Mouse (Mus musculus) heart, embryonic 16.5 days (tissue): ENCODE results near the gene Dgkh. TPM values are rescaled to one million over a fixed set of nuclear protein-coding genes. Genes with fewer than 3 reads are reported as not detected.

Experiments
- ATAC-seq: fragments of 200-750 bp; cut with Nextera tagmentation; replicated peaks from 2 replicates; pipeline ENCODE4 v1.8.0; 2017; ENCODE audit warnings: moderate number of reproducible peaks; ENCODE audit not compliant: insufficient read depth, low FRiP score; ENCODE audit errors: extremely low read depth
- H3K27ac ChIP-seq: fragments of 300-500 bp; sonication (generic); 2 replicates; pipeline ENCODE4 v1.5.1; 2014; ENCODE audit warnings: mild to moderate bottlenecking, low read length, control low read depth, moderate library complexity
- H3K27me3 ChIP-seq: fragments of 300-500 bp; sonication (generic); 2 replicates; pipeline ENCODE4 v1.6.1; 2014; ENCODE audit warnings: low read length, mixed read lengths; ENCODE audit not compliant: control insufficient read depth, insufficient read depth
- H3K36me3 ChIP-seq: fragments of 300-500 bp; sonication (generic); 2 replicates; pipeline ENCODE4 v1.6.1; 2014; ENCODE audit not compliant: control insufficient read depth, insufficient read depth
- H3K4me1 ChIP-seq: fragments of 300-500 bp; sonication (generic); 2 replicates; pipeline ENCODE4 v1.6.1; 2014; ENCODE audit warnings: low read length, mixed read lengths; ENCODE audit not compliant: control insufficient read depth, insufficient read depth
- H3K4me2 ChIP-seq: fragments of 300-500 bp; sonication (generic); 2 replicates; pipeline ENCODE4 v1.6.1; 2014; ENCODE audit warnings: low read depth, mild to moderate bottlenecking, control low read depth, low read length
- H3K4me3 ChIP-seq: fragments of 300-500 bp; sonication (generic); 2 replicates; pipeline ENCODE4 v1.5.1; 2014; ENCODE audit warnings: mild to moderate bottlenecking, control low read depth, low read length
- H3K9ac ChIP-seq: fragments of 300-500 bp; sonication (generic); 2 replicates; pipeline ENCODE4 v1.6.1; 2014; ENCODE audit warnings: low read length, control low read depth
- H3K9me3 ChIP-seq: fragments of 300-500 bp; sonication (generic); replicated peaks from 2 replicates; pipeline ENCODE4 v1.6.1; 2016; ENCODE audit warnings: low read length; ENCODE audit not compliant: control insufficient read depth
- WGBS: fragments of 180-500 bp; shearing (Covaris S2); extraction: QIAGEN DNeasy Blood & Tissue Kit; methylation state at CpG from one replicate; pipeline ENCODE4 v1.1.7; 2014; 5-methylcytosine and 5-hydroxymethylcytosine counted together
- polyA plus RNA-seq: library from polyadenylated mRNA; unstranded; fragments of >200 nt; fragmentation: Nextera tagmentation; extraction: Ambion mirVana; gene quantifications from 2 replicates; pipeline ENCODE4 v1.2.1, GENCODE M21; 2015

Gene Dgkh
- polyA plus RNA-seq, 1 experiment from 2014 or later: 1.1 TPM

- Histone ChIP-seq H3K9ac (peak overlapping the region; percentile 20; the same call in 1 of the 2 replicates), H3K9me3 (no peaks in the 10 kb centered on the region), H3K27me3 (no peaks in the 10 kb centered on the region), H3K4me2 (no peak overlapping the region), H3K4me1 (peaks cover 68% of the 10 kb centered on the region), H3K36me3 (no peaks in the 10 kb centered on the region), H3K27ac (peak overlapping the region; percentile 72), H3K4me3 (no peak overlapping the region)
- WGBS: 54% methylated on average over 8 of the region's 8 CpGs
- ATAC-seq: peak; percentile 33; the same call in 1 of the 2 replicates
Measured at GRCm38 (mm10) chr14:78528461-78529425, 203.8 kb downstream of the Dgkh start.

- no peaks in the 10 kb centered on the region for H3K9me3 ChIP-seq
- H3K27me3 ChIP-seq: no peaks in the 10 kb centered on the region
- H3K4me2 ChIP-seq: no peak overlapping the region
- H3K27ac ChIP-seq: no peak overlapping the region
- H3K36me3 ChIP-seq: no peaks in the 10 kb centered on the region
- no peak for ATAC-seq
- H3K4me1 ChIP-seq: peaks cover 59% of the 10 kb centered on the region
- 79% methylated on average over 6 of the region's 6 CpGs for WGBS
- no peak overlapping the region for H3K9ac ChIP-seq
- no peak overlapping the region for H3K4me3 ChIP-seq
Measured at GRCm38 (mm10) chr14:78526907-78527306, 205.7 kb downstream of the Dgkh start.

- no peak overlapping the region for H3K9ac ChIP-seq
- H3K4me2 ChIP-seq: no peak overlapping the region
- no peak overlapping the region for H3K4me3 ChIP-seq
- 60% methylated on average over 3 of the region's 3 CpGs for WGBS
- no peaks in the 10 kb centered on the region for H3K36me3 ChIP-seq
- no peak overlapping the region for H3K27ac ChIP-seq
- H3K4me1 ChIP-seq: peaks cover 55% of the 10 kb centered on the region
- no peaks in the 10 kb centered on the region for H3K9me3 ChIP-seq
- no peak for ATAC-seq
- no peaks in the 10 kb centered on the region for H3K27me3 ChIP-seq
Measured at GRCm38 (mm10) chr14:78526475-78526874, 206.1 kb downstream of the Dgkh start.

GRCm38 (mm10) chr14:78525611-78526457 lies 206.7 kb downstream of the Dgkh start:
- Histone ChIP-seq H3K9me3 (no peaks in the 10 kb centered on the region), H3K4me1 (peaks cover 51% of the 10 kb centered on the region), H3K4me2 (no peak overlapping the region), H3K36me3 (no peaks in the 10 kb centered on the region), H3K27ac (0 out of 2 replicates have a peak overlapping the region, but pooled peaks have one; percentile 18), H3K27me3 (no peaks in the 10 kb centered on the region), H3K9ac (no peak overlapping the region; the same call in 1 of the 2 replicates), H3K4me3 (no peak overlapping the region)
- peak; percentile 57 for ATAC-seq
- WGBS: 98% methylated on average over 3 of the region's 3 CpGs

GRCm38 (mm10) chr14:78525059-78525458 lies 207.5 kb downstream of the Dgkh start:
- Histone ChIP-seq H3K9ac (no peak overlapping the region; the same call in 1 of the 2 replicates), H3K36me3 (no peaks in the 10 kb centered on the region), H3K27ac (no peak overlapping the region), H3K4me2 (no peak overlapping the region), H3K4me3 (no peak overlapping the region), H3K9me3 (no peaks in the 10 kb centered on the region), H3K27me3 (no peaks in the 10 kb centered on the region), H3K4me1 (peaks cover 47% of the 10 kb centered on the region)
- ATAC-seq: no peak
- WGBS: 85% methylated on average over 2 of the region's 2 CpGs

- H3K9ac ChIP-seq: no peak overlapping the region
- no peak overlapping the region for H3K4me3 ChIP-seq
- H3K36me3 ChIP-seq: peaks cover 37% of the 10 kb centered on the region
- no peaks in the 10 kb centered on the region for H3K9me3 ChIP-seq
- 70% methylated on average over 9 of the region's 9 CpGs for WGBS
- H3K4me2 ChIP-seq: no peak overlapping the region
- peaks cover 12% of the 10 kb centered on the region for H3K4me1 ChIP-seq
- no peak for ATAC-seq
- H3K27me3 ChIP-seq: no peaks in the 10 kb centered on the region
- H3K27ac ChIP-seq: no peak overlapping the region
Measured at GRCm38 (mm10) chr14:78510713-78511112, 221.9 kb downstream of the Dgkh start.

- Histone ChIP-seq H3K9me3 (no peaks in the 10 kb centered on the region), H3K36me3 (peaks cover 36% of the 10 kb centered on the region), H3K4me3 (no peak overlapping the region), H3K27me3 (no peaks in the 10 kb centered on the region), H3K27ac (no peak overlapping the region), H3K9ac (no peak overlapping the region), H3K4me1 (peaks cover 12% of the 10 kb centered on the region), H3K4me2 (no peak overlapping the region)
- no peak for ATAC-seq
- WGBS: 84% methylated on average over 6 of the region's 6 CpGs
Measured at GRCm38 (mm10) chr14:78509791-78510190, 222.8 kb downstream of the Dgkh start.
